Comparison of ENCODE assay signal across 20 mouse cellular contexts in genomic region chr7:128885551-128885950, GRCm38 (mm10).
DNase-seq lines count a peak whose midpoint lies in the region; ATAC-seq and TF ChIP-seq lines count a peak whose summit lies in the region.
"Had no signal": no experiment of that assay in that cellular context is flagged by ENCODE, and none has a peak within 500 bp of the region (broad histone marks: within the 10 kb centered on the region; RNA-seq: fewer than 3 reads in every experiment).

No protein-coding gene starts in this region.

- H3K9me3 ChIP-seq in forebrain, postnatal 0 days (ENCODE audit: low read length) = no peaks in the 10 kb centered on the region
- H3K9me3 ChIP-seq in forebrain, embryonic 10.5 days = no peaks in the 10 kb centered on the region
- H3K9me3 ChIP-seq: embryonic facial prominence, embryonic 13.5 days; embryonic facial prominence, embryonic 15.5 days; forebrain, embryonic 13.5 days had no signal

- WGBS in forebrain, postnatal 0 days = 21% methylated on average over 4 of the region's 4 CpGs
- 53% methylated on average over 4 of the region's 4 CpGs for WGBS in forebrain, embryonic 10.5 days

- no peaks in the 10 kb centered on the region for H3K36me3 ChIP-seq in forebrain, postnatal 0 days (ENCODE audit: insufficient read depth)
- no peaks in the 10 kb centered on the region for H3K36me3 ChIP-seq in forebrain, embryonic 10.5 days (replicated peaks)
- H3K36me3 ChIP-seq: embryonic facial prominence, embryonic 13.5 days; embryonic facial prominence, embryonic 15.5 days had no signal

- peak; percentile 48; the same call in 1 of the 2 replicates for ATAC-seq in forebrain, postnatal 0 days
- ATAC-seq: forebrain, embryonic 13.5 days had no signal

- H3K9ac ChIP-seq in forebrain, postnatal 0 days = no peak overlapping the region
- H3K9ac ChIP-seq: embryonic facial prominence, embryonic 13.5 days; embryonic facial prominence, embryonic 15.5 days; forebrain, embryonic 13.5 days had no signal

- TF ChIP-seq CTCF in forebrain, postnatal 0 days (IDR thresholded peaks at IDR 0.05; ENCODE audit: low read depth) = no peak
- TF ChIP-seq CTCF in brain, embryonic 14.5 days (IDR thresholded peaks at IDR 0.05; ENCODE audit: borderline replicate concordance, extremely low read depth, insufficient read depth, insufficient read length) = no peak

- no peaks in the 10 kb centered on the region for H3K27me3 ChIP-seq in forebrain, postnatal 0 days (ENCODE audit: insufficient read depth, low read length)
- no peaks in the 10 kb centered on the region for H3K27me3 ChIP-seq in forebrain, embryonic 10.5 days (ENCODE audit: poor library complexity, severe bottlenecking)
- H3K27me3 ChIP-seq: embryonic facial prominence, embryonic 13.5 days; embryonic facial prominence, embryonic 15.5 days; forebrain, embryonic 13.5 days had no signal

- no peak for TF ChIP-seq POLR2A in brain, embryonic 14.5 days (IDR thresholded peaks at IDR 0.05; ENCODE audit: borderline replicate concordance, extremely low read depth, insufficient read depth, insufficient read length, poor library complexity, severe bottlenecking)

- no peak overlapping the region for H3K4me3 ChIP-seq in forebrain, postnatal 0 days (ENCODE audit: low read depth, low read length)
- no peak overlapping the region for H3K4me3 ChIP-seq in forebrain, embryonic 10.5 days
- H3K4me3 ChIP-seq: embryonic facial prominence, embryonic 13.5 days; embryonic facial prominence, embryonic 15.5 days; erythroblast, embryonic 14.5 days; forebrain, embryonic 13.5 days had no signal

- H3K27ac ChIP-seq in forebrain, postnatal 0 days (ENCODE audit: low read depth, low read length) = no peak overlapping the region
- no peak overlapping the region for H3K27ac ChIP-seq in forebrain, embryonic 10.5 days
- H3K27ac ChIP-seq: embryonic facial prominence, embryonic 13.5 days; embryonic facial prominence, embryonic 15.5 days; forebrain, embryonic 13.5 days had no signal

- DNase-seq in forebrain, postnatal 0 days = no peak
- no peak for DNase-seq in forebrain, embryonic 10.5 days (ENCODE audit: extremely low spot score, low spot score)
- DNase-seq in brain, embryonic 14.5 days (ENCODE audit: low read depth) = peak; percentile 69
- peak; percentile 11 for DNase-seq in retina, embryonic 14.5 days (ENCODE audit: low spot score)
- no peak for DNase-seq in adrenal gland, adult 18-20 months (ENCODE audit: low spot score in 2 of 2)
- DNase-seq in kidney, adult 9 months = no peak
- DNase-seq: adrenal gland, adult 8-10 months; adrenal gland, postnatal 14 days; adrenal gland, postnatal 36 days; cerebellum, adult 11 months; cerebellum, adult 18-20 months; cerebellum, adult 8-10 months; cerebellum, adult 9-11 months; cerebellum, postnatal 14 days; cerebellum, postnatal 36 days; embryo, embryonic 11 days had no signal

- H3K4me2 ChIP-seq in forebrain, postnatal 0 days (ENCODE audit: low read depth) = no peak overlapping the region
- H3K4me2 ChIP-seq: embryonic facial prominence, embryonic 13.5 days; embryonic facial prominence, embryonic 15.5 days; forebrain, embryonic 13.5 days had no signal

- H3K4me1 ChIP-seq in forebrain, postnatal 0 days (ENCODE audit: insufficient read depth) = no peaks in the 10 kb centered on the region
- H3K4me1 ChIP-seq in forebrain, embryonic 10.5 days = peaks cover 4% of the 10 kb centered on the region; the same call in 1 of the 2 replicates
- H3K4me1 ChIP-seq: embryonic facial prominence, embryonic 13.5 days; embryonic facial prominence, embryonic 15.5 days had no signal

Comparison
In these comparisons a context has a peak if more than half of its experiments do, and no peak if none do; other contexts are left out.
1. DNase-seq: peak in brain, embryonic 14.5 days (single experiment) and retina, embryonic 14.5 days (single experiment); none in forebrain, postnatal 0 days (single experiment), forebrain, embryonic 10.5 days (single experiment), adrenal gland, adult 18-20 months (0 of 2) and kidney, adult 9 months (single experiment).